Mouse (Mus musculus) spleen, adult 2 months (tissue): ENCODE measurements around the gene Ccndbp1.

Experiments
- CTCF ChIP-seq: fragments of 200-500 bp; IDR thresholded peaks from 2 replicates; pipeline ENCODE4 v1.5.1; 2011; ENCODE audit warnings: mild to moderate bottlenecking, inconsistent platforms; ENCODE audit not compliant: insufficient read depth, insufficient read length, insufficient replicate concordance; ENCODE audit errors: extremely low read depth
- POLR2A ChIP-seq: fragments of 200-500 bp; IDR thresholded peaks from 2 replicates; pipeline ENCODE4 v1.6.1; 2011; ENCODE audit warnings: low read depth, low read length, inconsistent platforms

GRCm38 (mm10) chr2:121022918-121023317, 14.7 kb downstream of the Ccndbp1 start:
- TF ChIP-seq CTCF (no peak), POLR2A (no peak)
